Mouse (Mus musculus): ENCODE measurements around the gene Pip5kl1. TPM values are rescaled to one million over a fixed set of nuclear protein-coding genes. Genes with fewer than 3 reads are reported as not detected.

The Pip5kl1 gene
- polyA plus RNA-seq, 1 experiment from 2014 or later: 0.42 TPM

DNA sequence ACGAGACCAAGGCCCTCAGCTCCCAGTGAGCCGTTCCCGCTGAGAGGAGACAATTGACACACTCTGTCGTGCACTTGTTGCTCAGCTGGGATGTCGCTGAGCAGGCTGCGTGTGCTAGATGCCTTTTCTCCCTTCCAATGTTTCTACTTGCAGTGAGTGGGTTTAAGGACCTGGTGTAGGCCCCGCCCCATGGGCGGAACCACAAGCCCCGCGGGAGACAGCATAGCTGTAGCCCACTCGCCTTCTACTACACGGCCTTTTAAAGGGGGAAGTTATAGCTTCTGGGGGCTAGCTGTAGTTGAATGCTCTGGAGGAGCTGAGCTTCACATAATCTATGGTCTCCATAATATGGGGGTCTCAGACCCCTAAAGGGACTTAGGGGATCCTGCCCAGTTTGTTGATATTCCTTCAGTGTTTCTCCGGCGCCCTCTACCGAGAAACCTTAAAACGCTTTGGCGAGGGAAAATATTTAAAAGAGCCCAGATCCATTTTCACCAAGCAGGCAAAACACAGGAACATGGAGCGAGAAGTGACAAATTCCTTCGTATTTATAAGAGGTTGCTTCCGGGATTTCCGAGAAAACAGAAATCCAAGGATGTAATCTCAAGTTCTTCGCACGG is 36.1 kb downstream of the Pip5kl1 start:
- no peaks in the 10 kb centered on the region for H3K9me3 ChIP-seq (replicated peaks; ENCODE audit: low read length)
- ATAC-seq (replicated peaks; ENCODE audit: low FRiP score, low read depth) (no peak), DNase-seq (ENCODE audit: low spot score) (peak; percentile 68)
- 0 out of 2 replicates have a peak, but pooled peaks cover 9% of the 10 kb centered on the region for H3K36me3 ChIP-seq (ENCODE audit: insufficient read depth, low read length)
- H3K27me3 ChIP-seq (ENCODE audit: insufficient read depth, low read length): no peaks in the 10 kb centered on the region
- peak overlapping the region; percentile 66 for H3K4me2 ChIP-seq (ENCODE audit: low read length)
- 15% methylated on average over 23 of the region's 23 CpGs for WGBS
- peaks cover 4% of the 10 kb centered on the region; the same call in 1 of the 2 replicates for H3K4me1 ChIP-seq (replicated peaks; ENCODE audit: insufficient read depth, low read length)
- H3K9ac ChIP-seq (ENCODE audit: low read depth, low read length): peak overlapping the region; percentile 35; the same call in 1 of the 2 replicates
- peak; percentile 58 for TF ChIP-seq CTCF (IDR thresholded peaks at IDR 0.05; ENCODE audit: low read depth)
- H3K4me3 ChIP-seq (replicated peaks; ENCODE audit: low read depth, low read length): peak overlapping the region; percentile 38
- peak overlapping the region; percentile 42; the same call in 1 of the 2 replicates for H3K27ac ChIP-seq

DNA sequence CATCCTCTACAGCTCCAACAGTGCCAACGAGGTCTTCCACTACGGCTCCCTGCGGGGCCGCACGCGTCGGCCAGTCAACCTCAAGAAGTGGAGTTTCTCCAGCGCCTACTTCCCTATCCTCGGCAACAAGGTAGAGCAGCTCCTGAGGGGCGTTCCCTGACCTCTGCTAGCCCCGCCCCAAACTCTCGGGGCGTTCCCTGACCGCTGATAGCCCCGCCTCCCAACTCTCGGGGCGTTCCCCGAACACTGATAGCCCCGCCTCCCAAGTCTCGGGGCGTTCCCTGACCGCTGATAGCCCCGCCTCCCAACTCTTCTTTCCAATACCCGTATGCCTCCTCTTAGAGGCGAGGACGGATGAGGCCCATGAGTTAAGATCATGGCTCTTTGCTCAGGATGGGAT is 37.7 kb downstream of the Pip5kl1 start:
- Histone ChIP-seq H3K4me3 (replicated peaks; ENCODE audit: low read depth, low read length) (no peak overlapping the region), H3K27ac (no peak overlapping the region), H3K36me3 (ENCODE audit: insufficient read depth, low read length) (0 out of 2 replicates have a peak, but pooled peaks cover 9% of the 10 kb centered on the region), H3K4me1 (replicated peaks; ENCODE audit: insufficient read depth, low read length) (peaks cover 4% of the 10 kb centered on the region; the same call in 1 of the 2 replicates), H3K9me3 (replicated peaks; ENCODE audit: low read length) (no peaks in the 10 kb centered on the region), H3K27me3 (ENCODE audit: insufficient read depth, low read length) (no peaks in the 10 kb centered on the region), H3K4me2 (ENCODE audit: low read length) (no peak overlapping the region), H3K9ac (ENCODE audit: low read depth, low read length) (no peak overlapping the region)
- no peak for TF ChIP-seq CTCF (IDR thresholded peaks at IDR 0.05; ENCODE audit: low read depth)
- 78% methylated on average over 26 of the region's 26 CpGs for WGBS
- DNase-seq (ENCODE audit: low spot score): no peak
- ATAC-seq (replicated peaks; ENCODE audit: low FRiP score, low read depth): no peak

DNA sequence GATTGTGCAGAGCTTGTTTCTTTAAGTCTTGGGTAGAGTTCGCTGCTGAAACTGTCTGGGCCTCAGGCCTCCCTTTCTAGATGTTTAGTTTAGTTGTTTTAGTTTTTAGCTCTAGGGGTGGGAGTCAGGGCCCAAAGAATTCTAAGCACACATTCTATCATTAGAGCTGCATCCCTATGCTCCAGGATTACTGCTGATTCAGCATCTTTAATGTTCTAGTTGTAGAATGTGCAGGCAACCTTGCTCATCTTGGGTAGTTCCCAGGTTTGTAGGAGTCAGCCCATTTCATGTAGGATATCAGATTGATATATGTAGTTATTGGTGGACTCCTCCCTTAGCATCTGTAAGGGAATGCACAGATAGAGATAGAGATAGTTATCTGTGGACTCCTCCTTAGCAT is 42.5 kb downstream of the Pip5kl1 start:
- Histone ChIP-seq H3K36me3 (ENCODE audit: insufficient read depth, low read length) (0 out of 2 replicates have a peak, but pooled peaks cover 9% of the 10 kb centered on the region), H3K4me3 (replicated peaks; ENCODE audit: low read depth, low read length) (no peak overlapping the region), H3K9me3 (replicated peaks; ENCODE audit: low read length) (no peaks in the 10 kb centered on the region), H3K4me2 (ENCODE audit: low read length) (no peak overlapping the region), H3K9ac (ENCODE audit: low read depth, low read length) (no peak overlapping the region), H3K4me1 (replicated peaks; ENCODE audit: insufficient read depth, low read length) (peaks cover 19% of the 10 kb centered on the region), H3K27me3 (ENCODE audit: insufficient read depth, low read length) (no peaks in the 10 kb centered on the region), H3K27ac (no peak overlapping the region)
- 94% methylated on average over 1 of the region's 1 CpGs for WGBS
- no peak for TF ChIP-seq CTCF (IDR thresholded peaks at IDR 0.05; ENCODE audit: low read depth)
- DNase-seq (ENCODE audit: low spot score) (no peak), ATAC-seq (replicated peaks; ENCODE audit: low FRiP score, low read depth) (no peak)

DNA sequence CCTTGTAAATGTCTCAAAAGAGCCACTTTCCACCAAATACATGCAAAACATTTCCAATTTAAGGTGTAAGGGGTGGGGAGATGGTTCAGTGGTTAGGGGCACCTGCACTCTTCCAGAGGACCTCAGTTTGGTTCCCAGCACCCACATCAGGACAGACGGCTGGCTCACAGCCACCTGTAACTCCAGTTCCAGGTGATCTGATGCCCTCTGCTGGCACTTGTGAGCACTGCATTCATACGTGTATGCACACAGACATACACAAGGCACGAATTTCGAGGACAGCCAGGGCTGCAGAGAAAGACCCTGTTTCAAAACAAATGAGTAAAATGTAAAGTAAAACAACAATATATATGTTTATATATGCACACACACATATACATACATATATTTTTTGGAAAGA is 43.0 kb downstream of the Pip5kl1 start:
- DNase-seq (ENCODE audit: low spot score) (no peak), ATAC-seq (replicated peaks; ENCODE audit: low FRiP score, low read depth) (no peak)
- peak; percentile 37; the same call in 1 of the 2 replicates for TF ChIP-seq CTCF (IDR thresholded peaks at IDR 0.05; ENCODE audit: low read depth)
- Histone ChIP-seq H3K27ac (no peak overlapping the region), H3K4me2 (ENCODE audit: low read length) (no peak overlapping the region), H3K9ac (ENCODE audit: low read depth, low read length) (no peak overlapping the region), H3K4me3 (replicated peaks; ENCODE audit: low read depth, low read length) (no peak overlapping the region), H3K36me3 (ENCODE audit: insufficient read depth, low read length) (0 out of 2 replicates have a peak, but pooled peaks cover 9% of the 10 kb centered on the region), H3K4me1 (replicated peaks; ENCODE audit: insufficient read depth, low read length) (peaks cover 19% of the 10 kb centered on the region), H3K27me3 (ENCODE audit: insufficient read depth, low read length) (no peaks in the 10 kb centered on the region), H3K9me3 (replicated peaks; ENCODE audit: low read length) (no peaks in the 10 kb centered on the region)
- 96% methylated on average over 4 of the region's 4 CpGs for WGBS

DNA sequence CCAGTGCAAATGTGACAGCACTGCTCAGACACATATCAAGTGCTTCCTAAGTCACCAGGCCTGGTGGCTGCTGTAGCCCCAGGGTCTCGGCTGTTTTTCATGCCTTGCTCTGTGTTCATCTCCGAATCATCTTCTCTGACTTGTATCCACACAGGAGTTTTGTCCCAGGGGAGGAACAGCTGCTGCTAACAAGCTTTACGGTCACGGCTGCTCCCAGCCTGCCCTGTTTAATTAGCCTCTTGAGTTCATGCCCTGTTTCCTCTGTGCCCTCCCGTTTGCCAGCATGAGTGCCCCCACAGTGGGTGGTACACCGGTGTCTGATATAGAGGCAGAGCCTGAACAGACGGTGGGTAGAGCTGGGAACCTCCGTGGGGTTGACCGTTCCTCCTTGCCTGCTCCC is 43.5 kb downstream of the Pip5kl1 start:
- 48% methylated on average over 9 of the region's 9 CpGs for WGBS
- no peak overlapping the region for H3K4me3 ChIP-seq (replicated peaks; ENCODE audit: low read depth, low read length)
- TF ChIP-seq CTCF (IDR thresholded peaks at IDR 0.05; ENCODE audit: low read depth): no peak
- H3K27me3 ChIP-seq (ENCODE audit: insufficient read depth, low read length): no peaks in the 10 kb centered on the region
- H3K9ac ChIP-seq (ENCODE audit: low read depth, low read length): no peak overlapping the region
- H3K9me3 ChIP-seq (replicated peaks; ENCODE audit: low read length): no peaks in the 10 kb centered on the region
- no peak overlapping the region for H3K4me2 ChIP-seq (ENCODE audit: low read length)
- ATAC-seq (replicated peaks; ENCODE audit: low FRiP score, low read depth) (no peak), DNase-seq (ENCODE audit: low spot score) (no peak)
- H3K36me3 ChIP-seq (ENCODE audit: insufficient read depth, low read length): 0 out of 2 replicates have a peak, but pooled peaks cover 9% of the 10 kb centered on the region
- no peak overlapping the region for H3K27ac ChIP-seq
- H3K4me1 ChIP-seq (replicated peaks; ENCODE audit: insufficient read depth, low read length): peaks cover 19% of the 10 kb centered on the region

DNA sequence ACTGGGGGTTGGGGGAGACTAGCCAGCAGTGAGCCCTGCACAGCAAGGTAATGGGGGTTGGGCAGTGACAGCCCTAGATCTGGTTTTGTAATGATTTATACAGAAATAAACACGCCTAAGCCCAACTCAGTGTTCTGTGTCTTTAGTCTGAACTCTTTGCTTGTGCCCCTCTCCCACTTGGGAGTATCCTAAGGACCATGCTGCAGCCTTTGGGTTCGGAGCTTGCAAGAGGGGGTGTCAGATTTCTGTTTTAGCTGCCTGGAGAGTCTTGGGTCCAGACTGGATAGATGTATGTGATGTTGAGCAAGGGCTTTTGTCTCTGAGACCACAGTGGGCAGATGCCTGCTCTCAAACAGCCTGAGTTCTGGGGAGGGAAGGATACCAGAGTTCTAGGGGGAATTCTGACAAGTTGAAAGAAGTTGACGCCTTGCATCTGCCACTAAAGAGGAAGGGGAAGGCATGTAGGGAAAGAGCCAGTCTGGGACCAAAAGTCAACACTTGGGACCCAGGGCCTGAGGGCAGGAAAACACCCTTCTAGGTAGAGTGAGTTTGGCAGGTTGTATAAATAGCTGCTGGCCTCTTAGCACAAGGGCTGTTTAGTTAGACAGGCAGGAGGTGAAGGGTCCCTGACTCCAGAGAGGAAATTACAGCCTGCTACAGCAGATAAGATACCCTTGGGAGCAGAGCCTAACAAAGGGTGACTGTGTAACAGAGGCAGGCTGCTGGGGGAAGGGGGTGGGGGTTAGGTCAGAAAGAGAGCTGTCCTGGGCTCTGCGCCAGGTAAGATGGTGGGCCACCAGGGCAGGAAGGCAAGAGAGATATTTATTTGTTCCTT is 46.3 kb downstream of the Pip5kl1 start:
- Histone ChIP-seq H3K4me2 (ENCODE audit: low read length) (no peak overlapping the region; the same call in 1 of the 2 replicates), H3K27me3 (ENCODE audit: insufficient read depth, low read length) (no peaks in the 10 kb centered on the region), H3K9me3 (replicated peaks; ENCODE audit: low read length) (no peaks in the 10 kb centered on the region), H3K4me3 (replicated peaks; ENCODE audit: low read depth, low read length) (no peak overlapping the region), H3K9ac (ENCODE audit: low read depth, low read length) (no peak overlapping the region), H3K27ac (peak overlapping the region; percentile 78), H3K4me1 (replicated peaks; ENCODE audit: insufficient read depth, low read length) (peaks cover 34% of the 10 kb centered on the region), H3K36me3 (ENCODE audit: insufficient read depth, low read length) (no peaks in the 10 kb centered on the region)
- 2% methylated on average over 4 of the region's 4 CpGs for WGBS
- TF ChIP-seq CTCF (IDR thresholded peaks at IDR 0.05; ENCODE audit: low read depth): no peak
- ATAC-seq (replicated peaks; ENCODE audit: low FRiP score, low read depth): no peak; the same call in 1 of the 2 replicates
- DNase-seq (ENCODE audit: low spot score): peak; percentile 78

All from kidney, postnatal 0 days (tissue).